Mouse (Mus musculus): Measurements from ENCODE around the gene B3galt1. TPM values are rescaled to one million over a fixed set of nuclear protein-coding genes. Genes with fewer than 3 reads are reported as not detected.

B3galt1 gene
- polyA plus RNA-seq (2012): not detected in 2 replicates

DNA sequence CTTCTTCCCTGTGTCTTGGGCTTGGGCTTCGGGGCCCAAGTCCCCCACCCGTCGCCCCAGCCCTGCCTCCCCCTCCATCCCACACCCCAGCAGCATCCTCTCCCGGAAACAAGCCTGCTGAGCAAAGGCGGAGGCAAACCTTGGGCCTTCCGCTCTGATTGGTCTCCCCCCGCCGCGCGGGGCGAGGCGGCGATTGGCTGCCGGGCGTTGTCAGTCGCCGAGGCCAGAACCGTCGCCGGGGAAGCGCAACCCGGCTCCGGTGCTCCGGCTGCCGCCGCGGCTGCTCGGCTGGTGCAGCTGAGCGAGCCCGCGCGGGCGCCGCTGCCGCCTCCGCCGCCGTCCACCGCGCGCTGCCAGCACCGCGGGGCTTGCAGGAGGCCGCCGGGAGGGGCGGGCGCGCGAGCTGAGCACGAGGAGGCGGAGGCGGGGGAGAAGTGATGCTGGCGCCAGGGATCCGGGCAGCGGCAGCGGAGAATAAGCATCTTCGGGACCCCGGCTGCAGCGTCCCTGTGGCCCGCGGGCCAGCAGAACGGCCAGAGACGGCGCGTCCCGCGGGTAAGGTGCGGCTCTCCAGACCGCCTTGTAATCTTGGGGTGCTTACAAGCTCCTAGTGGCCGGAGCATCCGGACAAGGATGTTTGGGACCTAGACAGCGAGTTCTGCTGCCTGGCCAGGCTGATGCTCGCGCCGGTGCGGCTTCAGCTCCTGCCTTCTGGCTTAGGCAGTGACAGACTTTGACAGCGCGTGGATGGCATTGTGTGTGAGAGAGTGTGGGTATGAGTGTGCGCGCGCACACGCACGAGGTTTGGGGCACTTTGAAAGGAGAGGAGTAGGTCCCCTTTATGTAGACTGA, at the start of gene B3galt1:
TSS of gene B3galt1 (plus strand) at position 392 of the 852 bp plus-strand sequence.
- no peak for TF ChIP-seq GATA1 (IDR thresholded peaks at IDR 0.05; ENCODE audit: low read length)

DNA sequence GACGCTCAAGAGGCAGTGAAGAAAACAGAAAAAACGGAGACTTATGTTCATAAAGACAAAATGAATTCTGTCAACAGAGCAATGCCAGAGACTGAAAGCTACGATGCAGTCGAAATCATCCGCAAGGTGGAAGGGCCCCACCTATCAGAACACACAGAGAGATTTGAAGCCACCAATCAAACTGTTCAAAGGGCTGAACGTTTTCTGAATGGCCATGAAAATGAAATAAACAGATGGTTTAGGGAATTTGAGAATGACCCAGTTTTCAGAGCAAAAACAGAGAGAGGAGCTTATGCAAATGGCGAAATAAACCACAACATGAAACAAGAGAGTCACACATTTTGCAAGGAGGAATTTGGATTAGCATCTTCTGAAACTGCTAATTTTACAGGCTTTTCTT, 49.3 kb upstream of the B3galt1 start:
- TF ChIP-seq GATA1 (IDR thresholded peaks at IDR 0.05; ENCODE audit: low read length): no peak

DNA sequence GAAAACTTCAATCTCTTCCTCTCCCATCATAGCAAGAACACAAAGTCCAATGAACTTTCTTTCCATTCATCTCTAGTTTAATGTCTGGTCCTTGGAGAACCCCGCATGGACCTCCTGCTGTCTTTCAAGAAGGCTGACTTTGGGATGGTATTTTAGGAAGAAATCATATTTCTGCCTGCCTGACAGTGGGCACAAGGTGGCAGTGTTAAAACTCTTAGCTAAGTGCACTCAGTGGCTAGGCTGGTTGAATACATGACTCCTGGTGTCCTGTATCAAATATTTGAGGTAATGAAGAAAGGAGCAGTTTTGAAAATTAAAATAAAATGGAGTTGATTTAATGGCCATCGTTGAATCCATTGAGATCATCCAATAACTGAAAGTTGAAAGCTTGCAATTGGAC, 30.3 kb upstream of the B3galt1 start:
- TF ChIP-seq GATA1 (IDR thresholded peaks at IDR 0.05; ENCODE audit: low read length): no peak

DNA sequence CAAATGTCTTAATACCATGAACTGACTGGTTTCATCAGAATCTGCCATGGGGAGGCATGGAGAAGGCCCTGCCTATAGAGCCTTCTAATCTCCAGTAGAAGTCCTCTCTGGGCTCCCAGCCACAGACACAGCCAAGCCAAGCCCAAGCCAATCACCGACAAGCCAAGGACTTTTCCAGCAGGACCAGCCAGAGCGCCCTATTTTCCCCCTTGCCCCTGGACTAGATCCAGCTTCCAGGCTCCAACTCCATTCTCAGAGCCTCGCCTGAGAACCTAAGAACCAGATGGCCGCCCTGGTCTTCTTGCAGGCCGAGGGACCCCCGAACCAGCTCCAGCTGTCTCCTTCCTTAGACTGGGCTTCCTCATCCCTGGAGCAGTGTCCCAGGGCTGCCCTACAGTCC, 26.2 kb upstream of the B3galt1 start:
- no peak for TF ChIP-seq GATA1 (IDR thresholded peaks at IDR 0.05; ENCODE audit: low read length)

DNA sequence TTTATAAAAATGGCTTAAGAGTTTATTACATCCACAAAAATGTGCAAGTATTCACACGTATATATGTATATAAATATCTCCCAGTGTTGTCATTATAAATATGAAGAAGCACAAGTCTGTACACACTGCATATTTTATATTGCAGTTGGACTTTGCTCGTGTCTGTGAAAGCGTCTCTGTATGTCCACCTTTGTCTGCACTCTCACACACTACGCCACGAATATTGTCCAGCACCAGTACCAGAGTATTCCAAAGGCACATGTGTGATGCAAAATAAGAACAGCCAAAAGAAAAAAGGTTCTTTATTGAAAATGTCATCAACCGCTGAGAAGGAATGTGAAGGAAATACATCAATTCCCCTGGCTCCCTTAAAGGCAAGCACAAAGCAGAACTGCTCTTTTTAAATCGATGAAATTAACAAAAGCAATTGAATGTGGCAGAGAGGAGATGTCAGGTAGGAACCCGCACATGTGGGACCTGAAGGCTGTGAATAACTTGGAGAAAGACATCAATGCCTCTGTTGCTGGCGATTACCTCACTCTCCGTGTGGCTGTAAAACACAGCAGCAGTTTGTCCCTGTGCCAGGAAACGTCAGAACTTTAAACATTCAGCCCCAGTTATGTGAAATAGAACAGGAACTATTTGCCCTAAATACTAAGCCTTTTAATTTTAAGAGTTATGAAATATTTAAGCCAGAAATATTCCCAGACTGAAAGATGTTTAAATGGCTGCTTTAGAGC, 23.5 kb upstream of the B3galt1 start:
- TF ChIP-seq GATA1 (IDR thresholded peaks at IDR 0.05; ENCODE audit: low read length): no peak

DNA sequence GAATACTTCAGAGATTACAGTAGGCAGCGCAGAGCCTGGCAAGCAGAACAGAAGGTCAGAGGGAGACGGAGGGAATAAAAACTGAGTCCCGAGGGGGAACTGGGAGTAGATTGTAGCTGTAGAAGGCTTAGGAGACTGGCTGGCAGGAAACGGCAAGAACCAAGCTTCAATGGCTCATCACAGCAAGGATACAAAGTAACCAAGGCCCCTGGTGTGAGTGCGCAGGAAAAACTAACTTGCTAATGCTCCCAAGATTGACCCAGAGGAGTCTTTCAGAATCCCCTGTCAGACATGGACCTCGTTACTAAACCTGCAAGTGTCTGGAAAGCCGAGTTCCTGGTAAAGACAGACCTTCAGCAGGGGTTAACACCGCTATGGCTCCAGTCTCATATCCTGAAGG, 21.2 kb upstream of the B3galt1 start:
- TF ChIP-seq GATA1 (IDR thresholded peaks at IDR 0.05; ENCODE audit: low read length): no peak

DNA sequence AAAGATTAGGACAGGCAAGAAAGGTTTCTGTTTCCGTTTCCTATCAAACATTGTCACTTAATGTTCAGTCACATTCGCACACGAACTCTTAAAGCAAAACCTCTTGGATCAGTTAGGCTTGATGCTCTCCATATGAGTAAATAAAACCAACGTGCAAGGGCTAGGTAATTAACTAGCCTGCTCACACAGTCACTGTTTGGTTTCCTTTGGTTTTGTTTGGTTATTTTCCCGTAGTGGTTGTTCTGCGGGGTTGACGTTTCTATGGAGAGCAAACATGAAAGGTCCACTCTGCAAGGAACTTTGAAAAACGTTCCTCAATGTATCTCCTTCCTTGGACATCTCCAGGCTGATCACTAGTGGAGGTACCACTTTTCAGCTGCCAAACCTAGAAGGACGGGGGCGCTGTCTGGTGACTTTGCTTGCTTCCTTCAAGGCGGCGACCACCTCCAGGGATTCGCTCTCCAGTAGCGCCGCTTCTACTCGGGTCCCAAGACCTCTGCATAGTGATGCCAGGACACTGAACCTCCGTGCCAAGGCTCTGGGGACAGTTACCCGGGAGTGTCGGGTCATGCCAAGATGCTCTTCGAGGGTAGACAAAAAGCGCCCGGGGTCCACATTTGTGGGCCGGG, 706 bp upstream of the B3galt1 start:
- no peak for TF ChIP-seq GATA1 (IDR thresholded peaks at IDR 0.05; ENCODE audit: low read length)

DNA sequence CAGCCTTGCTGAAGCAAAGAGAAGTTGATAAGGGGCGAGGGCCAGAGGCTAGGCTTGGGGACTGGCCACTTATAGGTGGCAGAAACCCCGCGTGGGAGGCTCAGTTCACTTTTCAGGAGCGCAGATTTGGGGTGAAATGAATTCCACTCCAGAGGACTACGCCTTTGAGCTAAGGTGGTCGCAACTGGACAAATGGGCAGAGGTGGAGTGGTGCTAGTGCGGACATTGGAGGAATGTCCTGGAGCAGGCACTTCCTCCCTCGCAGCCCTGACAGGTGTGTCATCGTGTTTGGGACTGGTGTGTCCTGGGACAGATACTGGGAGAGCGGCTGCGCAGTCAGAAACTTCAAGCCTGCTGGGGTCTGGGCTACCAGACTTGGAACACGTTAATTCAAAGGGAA, 895 bp downstream of the B3galt1 start:
- TF ChIP-seq GATA1 (IDR thresholded peaks at IDR 0.05; ENCODE audit: low read length): no peak

DNA sequence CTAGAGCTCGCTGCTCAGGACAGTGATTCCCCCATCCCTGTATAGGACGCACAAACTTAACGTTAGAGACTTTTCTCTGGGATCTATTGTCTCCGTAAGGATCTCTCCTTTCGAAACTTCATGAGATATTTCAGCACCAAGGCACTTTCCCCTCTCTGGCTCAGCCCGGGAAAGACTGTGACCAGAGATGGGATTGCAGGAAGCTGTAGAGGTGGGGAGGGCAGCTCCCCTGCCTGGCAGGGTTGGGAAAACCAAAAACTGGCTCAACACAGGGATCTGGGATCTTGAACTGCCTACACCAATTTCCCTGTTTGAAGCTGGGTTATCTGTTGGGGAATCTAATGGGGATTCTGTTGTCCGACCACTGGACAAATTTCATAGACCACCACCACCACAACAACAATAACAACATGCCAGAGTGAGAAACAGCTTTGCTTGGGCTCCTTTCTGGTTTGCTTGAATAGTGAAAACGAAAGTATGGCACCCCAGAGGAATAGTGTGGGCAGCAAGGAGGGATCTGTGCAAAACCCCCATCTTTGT, 1.5 kb downstream of the B3galt1 start:
- no peak for TF ChIP-seq GATA1 (IDR thresholded peaks at IDR 0.05; ENCODE audit: low read length)

DNA sequence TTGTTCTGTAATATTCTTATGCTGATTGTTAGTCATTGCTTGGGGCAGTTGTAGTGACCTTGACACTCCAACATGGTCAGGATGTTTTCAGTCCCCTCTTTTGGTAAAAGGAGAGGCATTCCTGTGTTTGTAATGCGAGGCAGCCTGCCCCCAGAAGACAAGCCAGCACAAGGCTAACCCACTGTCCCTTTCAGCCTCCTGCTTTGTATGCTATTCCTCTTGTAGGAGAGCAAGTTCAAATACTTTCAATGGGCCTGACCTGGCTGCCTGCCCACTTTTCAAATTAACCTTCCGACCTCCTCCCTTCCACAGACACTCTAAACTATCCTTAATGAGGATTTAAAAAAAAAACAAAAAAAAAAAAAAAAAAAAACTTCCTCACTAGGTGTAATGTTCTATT, 11.0 kb downstream of the B3galt1 start:
- no peak for TF ChIP-seq GATA1 (IDR thresholded peaks at IDR 0.05; ENCODE audit: low read length)

DNA sequence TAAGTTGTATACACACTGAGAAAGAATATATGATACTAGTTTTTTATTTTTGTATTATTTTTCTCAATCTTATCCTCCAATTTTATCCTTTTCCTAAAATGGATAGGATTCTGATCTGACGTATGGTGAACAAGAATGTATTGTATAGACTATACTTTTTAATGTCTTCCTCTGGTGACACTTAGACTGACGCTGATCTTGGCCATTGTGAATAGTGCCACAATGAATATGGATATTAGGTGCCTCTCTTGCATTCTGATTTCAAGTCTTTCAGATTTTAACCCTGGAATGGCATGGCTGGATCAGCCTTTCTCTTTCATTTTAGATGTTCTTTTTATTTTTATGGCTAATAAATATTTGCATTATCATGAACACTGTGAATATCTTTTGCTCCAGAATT, 17.4 kb downstream of the B3galt1 start:
- no peak for TF ChIP-seq GATA1 (IDR thresholded peaks at IDR 0.05; ENCODE audit: low read length)

DNA sequence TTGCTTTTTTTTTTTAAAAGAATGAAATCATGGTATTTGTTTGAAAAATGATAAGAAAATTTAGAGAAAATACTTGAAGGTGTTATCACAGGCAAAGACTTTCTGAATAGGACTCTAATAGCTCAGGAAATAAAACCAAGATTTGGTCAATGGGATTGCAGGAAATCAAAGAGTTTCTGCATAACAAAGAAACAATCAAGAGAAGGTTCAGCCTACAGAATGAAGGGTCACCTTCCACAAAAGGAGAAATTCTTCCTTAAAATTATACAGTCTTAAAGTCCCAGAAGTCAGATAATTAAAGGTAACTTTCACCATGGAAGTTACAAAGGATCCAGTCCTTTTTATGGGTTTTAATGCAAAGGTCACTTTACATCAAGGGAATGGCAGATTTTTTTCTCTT, 24.7 kb downstream of the B3galt1 start:
- TF ChIP-seq GATA1 (IDR thresholded peaks at IDR 0.05; ENCODE audit: low read length): no peak

DNA sequence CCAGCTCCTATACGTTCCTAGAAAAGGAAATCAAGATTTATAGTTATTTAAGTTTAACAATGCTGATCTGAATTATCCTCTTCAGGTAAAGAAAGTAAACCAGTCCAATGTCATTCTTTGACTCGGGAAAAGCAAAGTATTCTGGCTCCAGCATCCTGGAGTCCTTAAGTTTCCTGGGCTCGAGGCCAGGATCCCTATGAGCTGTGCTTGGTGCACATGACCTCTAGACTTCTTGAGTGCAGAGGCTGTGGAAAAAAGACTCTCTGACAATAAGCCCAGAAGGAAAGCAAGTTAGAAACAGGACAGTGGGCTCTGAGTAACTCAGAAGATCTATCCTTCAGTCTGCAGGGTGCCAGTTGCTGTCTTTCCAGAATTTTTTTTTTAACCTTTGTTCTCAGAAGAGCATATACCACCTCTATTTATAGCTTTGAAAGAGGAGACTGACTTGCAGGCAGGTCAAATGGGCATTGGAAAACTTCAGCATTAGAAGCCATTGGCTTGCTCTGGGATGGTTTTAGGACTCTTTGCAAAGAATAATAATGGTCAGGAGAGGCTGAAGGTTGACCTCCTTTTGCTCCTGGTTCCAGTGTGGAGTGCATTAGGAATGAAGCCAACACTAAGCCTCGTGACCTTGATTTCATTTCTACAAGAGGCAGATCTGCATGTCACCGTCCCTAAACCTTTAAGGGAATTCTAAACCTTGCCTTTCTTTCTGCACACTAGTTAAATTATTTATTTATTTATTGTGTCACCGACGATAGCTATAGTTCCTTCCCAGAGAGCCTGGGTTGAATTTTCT, 26.4 kb downstream of the B3galt1 start:
- no peak for TF ChIP-seq GATA1 (IDR thresholded peaks at IDR 0.05; ENCODE audit: low read length)

DNA sequence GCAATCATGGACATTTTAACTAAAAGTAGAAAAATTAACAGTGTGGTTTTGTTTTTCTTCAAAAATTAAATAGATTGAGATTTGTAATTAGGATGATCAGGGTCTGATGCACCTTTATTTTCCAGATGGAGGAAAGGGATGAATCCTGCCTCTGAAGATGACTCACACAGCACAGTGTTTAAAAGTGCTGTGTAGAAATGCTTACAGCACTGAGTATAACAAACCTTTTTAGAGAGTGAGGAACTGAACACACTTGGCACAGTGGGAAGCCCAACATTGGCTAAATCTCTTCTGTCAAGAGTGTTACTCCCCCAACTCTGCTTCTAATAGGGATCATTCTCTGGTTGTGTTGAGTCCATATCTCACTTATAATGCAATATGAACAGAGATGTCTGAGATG, 57.2 kb downstream of the B3galt1 start:
- TF ChIP-seq GATA1 (IDR thresholded peaks at IDR 0.05; ENCODE audit: low read length): no peak

DNA sequence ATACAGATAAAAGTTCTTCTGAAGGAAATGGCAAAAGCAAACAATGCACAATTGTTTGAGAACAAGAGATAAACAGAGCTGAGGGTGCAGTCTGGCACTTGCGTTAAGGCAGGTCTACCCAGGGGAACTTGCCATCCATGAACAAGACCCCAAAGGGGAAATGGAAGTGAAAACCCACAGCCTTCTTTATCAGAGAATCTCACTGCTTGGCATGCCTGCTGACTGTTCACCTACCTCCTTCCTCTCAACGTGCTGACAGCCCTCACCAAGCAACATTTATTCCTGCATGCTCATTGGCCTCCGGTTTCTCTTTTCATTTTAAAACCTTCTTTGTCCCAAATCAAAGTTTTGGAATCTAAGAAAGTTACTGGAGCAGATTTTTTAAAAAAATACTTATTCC, 62.0 kb downstream of the B3galt1 start:
- no peak for TF ChIP-seq GATA1 (IDR thresholded peaks at IDR 0.05; ENCODE audit: low read length)

All from G1E-ER4 (cell line).